Mouse (Mus musculus): ENCODE results near the gene Vat1l.

The Vat1l gene

GRCm38 (mm10) chr8:114387494-114387893 lies 182.1 kb downstream of the Vat1l start:
- DNase-seq (ENCODE audit: extremely low spot score, low read depth, low spot score) = no peak

- DNase-seq (ENCODE audit: extremely low spot score, low read depth, low spot score) = no peak
Observed at GRCm38 (mm10) chr8:114390465-114391254, 185.2 kb downstream of the Vat1l start.

GRCm38 (mm10) chr8:114398326-114398725 lies 192.9 kb downstream of the Vat1l start:
- no peak for DNase-seq (ENCODE audit: extremely low spot score, low read depth, low spot score)

GRCm38 (mm10) chr8:114399273-114399672 lies 193.9 kb downstream of the Vat1l start:
- DNase-seq (ENCODE audit: extremely low spot score, low read depth, low spot score) = no peak

GRCm38 (mm10) chr8:114401679-114402078 lies 196.3 kb downstream of the Vat1l start:
- no peak for DNase-seq (ENCODE audit: extremely low spot score, low read depth, low spot score)

GRCm38 (mm10) chr8:114411421-114411820 lies 206.0 kb downstream of the Vat1l start:
- no peak for DNase-seq (ENCODE audit: extremely low spot score, low read depth, low spot score)

- no peak for DNase-seq (ENCODE audit: extremely low spot score, low read depth, low spot score)
Observed at GRCm38 (mm10) chr8:114417786-114418185, 212.4 kb downstream of the Vat1l start, which contains the start of gene Clec3a. Gene Clec3a (plus strand): TSS chr8:114418086.

GRCm38 (mm10) chr8:114418486-114418885 lies 213.1 kb downstream of the Vat1l start:
- DNase-seq (ENCODE audit: extremely low spot score, low read depth, low spot score) = no peak

- DNase-seq (ENCODE audit: extremely low spot score, low read depth, low spot score) = no peak
Observed at GRCm38 (mm10) chr8:114418904-114419303, 213.5 kb downstream of the Vat1l start.

GRCm38 (mm10) chr8:114421544-114421943 lies 216.1 kb downstream of the Vat1l start:
- DNase-seq (ENCODE audit: extremely low spot score, low read depth, low spot score) = no peak

Data from hindlimb bud, embryonic 11.5 days (tissue).